Mouse (Mus musculus): Measurements from ENCODE around the gene Aebp1. TPM values are rescaled to one million over a fixed set of nuclear protein-coding genes. Genes with fewer than 3 reads are reported as not detected.

Gene Aebp1
- polyA plus RNA-seq (2017; shearing (Covaris generic)): under 1 TPM; 0.25 to 0.41 TPM

GRCm38 (mm10) chr11:5861678-5862393 is at the start of gene Aebp1:
Aebp1 (plus strand) TSS chr11:5861947.

GRCm38 (mm10) chr11:5837251-5838246 is 24.2 kb upstream of the Aebp1 start, which contains the start of gene Polm:
Polm (minus strand) TSS chr11:5838016.

GRCm38 (mm10) chr11:5877921-5878526 is 16.3 kb downstream of the Aebp1 start, which contains the start of gene Pold2:
Pold2 (minus strand) TSS chr11:5878292.

GRCm38 (mm10) chr11:5898531-5898930 is 36.8 kb downstream of the Aebp1 start, which contains the start of gene Myl7:
Myl7 (minus strand) TSS chr11:5898782.

Other genes with a start within 250 kb of the Aebp1 start
- 100 to 1,000 TPM; 161 to 171 TPM for gene Mrps24, start 146.3 kb upstream of the Aebp1 start, polyA plus RNA-seq (2017; shearing (Covaris generic))
- 10 to 100 TPM; 12.1 to 20.0 TPM for gene Urgcp, start 99.6 kb upstream of the Aebp1 start, polyA plus RNA-seq (2017; shearing (Covaris generic))
- gene Dbnl, start 73.5 kb upstream of the Aebp1 start, polyA plus RNA-seq (2017; shearing (Covaris generic)): 100 to 1,000 TPM; 229 to 284 TPM
- 1 to 10 TPM; 3.6 to 5.2 TPM for gene Pgam2, start 58.2 kb upstream of the Aebp1 start, polyA plus RNA-seq (2017; shearing (Covaris generic))
- 10 to 100 TPM; 25.9 to 33.1 TPM for gene Polm, start 23.9 kb upstream of the Aebp1 start, polyA plus RNA-seq (2017; shearing (Covaris generic))
- gene Pold2, start 16.3 kb downstream of the Aebp1 start, polyA plus RNA-seq (2017; shearing (Covaris generic)): 10 to 100 TPM; 45.9 to 55.4 TPM
- gene Myl7, start 36.8 kb downstream of the Aebp1 start, polyA plus RNA-seq (2017; shearing (Covaris generic)): under 1 TPM in 1 of 2 experiments, not detected in 1; 0.81 TPM
- gene Gck, start 88.1 kb downstream of the Aebp1 start, polyA plus RNA-seq (2017; shearing (Covaris generic)): under 1 TPM in 1 of 2 experiments, not detected in 1; 0.20 TPM
- 10 to 100 TPM; 49.5 to 59.3 TPM for gene Ykt6, start 93.7 kb downstream of the Aebp1 start, polyA plus RNA-seq (2017; shearing (Covaris generic))
- gene Camk2b, start 204.4 kb downstream of the Aebp1 start, polyA plus RNA-seq (2017; shearing (Covaris generic)): 1 to 10 TPM; 2.1 to 8.6 TPM

Measured in activated CD4-positive, CD25-positive, alpha-beta regulatory T cell (primary cell).